In genomic region chr9:94219116-94219515, GRCm38 (mm10) we compare ENCODE assay signal across 11 mouse cellular contexts.
DNase-seq lines count a peak whose midpoint lies in the region; ATAC-seq and TF ChIP-seq lines count a peak whose summit lies in the region.
"Had no signal": no experiment of that assay in that cellular context is flagged by ENCODE, and none has a peak within 500 bp of the region (broad histone marks: within the 10 kb centered on the region; RNA-seq: fewer than 3 reads in every experiment).

No protein-coding gene starts in this region.

- peak; percentile 22 for DNase-seq in cerebellum, adult 9-11 months
- DNase-seq in cerebellum, adult 8-10 months, result no peak
- DNase-seq in kidney, postnatal 14 days, result peak; percentile 8
- DNase-seq in ZHBTc4 (ENCODE audit: low read depth, low spot score), result peak; percentile 3
- DNase-seq in lung, embryonic 14.5 days, result peak; percentile 31
- DNase-seq in testis, postnatal 10 days (ENCODE audit: low spot score), result no peak
- no peak for DNase-seq in limb, embryonic 10.5 days (ENCODE audit: low spot score)
- DNase-seq: right cerebral cortex, postnatal 25 days had no signal

- TF ChIP-seq CTCF in lung, embryonic 14.5 days (IDR thresholded peaks at IDR 0.05; ENCODE audit: low read depth), result peak; percentile 37

- no peaks in the 10 kb centered on the region for H3K9me3 ChIP-seq in kidney, embryonic 14.5 days (ENCODE audit: control insufficient read depth, low read length)
- H3K9me3 ChIP-seq in lung, embryonic 14.5 days (ENCODE audit: low read depth, low read length), result no peaks in the 10 kb centered on the region
- no peaks in the 10 kb centered on the region for H3K9me3 ChIP-seq in limb, embryonic 10.5 days (replicated peaks)
- H3K9me3 ChIP-seq: lung, embryonic 15.5 days had no signal

- ATAC-seq in kidney, embryonic 14.5 days (ENCODE audit: low FRiP score, low TSS enrichment), result no peak
- no peak for ATAC-seq in lung, embryonic 14.5 days (ENCODE audit: insufficient read depth)

- H3K9ac ChIP-seq in kidney, embryonic 14.5 days (ENCODE audit: low read depth, low read length), result no peak overlapping the region
- H3K9ac ChIP-seq in lung, embryonic 14.5 days, result no peak overlapping the region
- H3K9ac ChIP-seq: lung, embryonic 15.5 days had no signal

- no peaks in the 10 kb centered on the region for H3K36me3 ChIP-seq in kidney, embryonic 14.5 days (ENCODE audit: control insufficient read depth, insufficient read depth, low read length)
- H3K36me3 ChIP-seq in lung, embryonic 14.5 days (ENCODE audit: insufficient read depth), result no peaks in the 10 kb centered on the region
- H3K36me3 ChIP-seq in limb, embryonic 10.5 days, result no peaks in the 10 kb centered on the region
- H3K36me3 ChIP-seq: lung, embryonic 15.5 days had no signal

- H3K4me1 ChIP-seq in kidney, embryonic 14.5 days (ENCODE audit: control insufficient read depth, insufficient read depth, low read length), result no peaks in the 10 kb centered on the region
- no peaks in the 10 kb centered on the region; the same call in 1 of the 2 replicates for H3K4me1 ChIP-seq in lung, embryonic 14.5 days (ENCODE audit: insufficient read depth)
- H3K4me1 ChIP-seq in limb, embryonic 10.5 days, result 0 out of 2 replicates have a peak, but pooled peaks cover 3% of the 10 kb centered on the region
- H3K4me1 ChIP-seq: lung, embryonic 15.5 days had no signal

- no peak overlapping the region for H3K4me3 ChIP-seq in kidney, embryonic 14.5 days (ENCODE audit: low read length)
- H3K4me3 ChIP-seq in lung, embryonic 14.5 days (ENCODE audit: low read depth, low read length), result no peak overlapping the region
- no peak overlapping the region for H3K4me3 ChIP-seq in limb, embryonic 10.5 days
- H3K4me3 ChIP-seq: lung, embryonic 15.5 days had no signal

- no peak overlapping the region for H3K27ac ChIP-seq in kidney, embryonic 14.5 days (ENCODE audit: low read depth, low read length)
- H3K27ac ChIP-seq in lung, embryonic 14.5 days (ENCODE audit: low read depth), result no peak overlapping the region
- H3K27ac ChIP-seq in limb, embryonic 10.5 days, result no peak overlapping the region
- H3K27ac ChIP-seq: lung, embryonic 15.5 days had no signal

- WGBS in kidney, embryonic 14.5 days, result 83% methylated on average over 2 of the region's 2 CpGs
- WGBS in lung, embryonic 14.5 days, result 52% methylated on average over 2 of the region's 2 CpGs
- 77% methylated on average over 2 of the region's 2 CpGs for WGBS in limb, embryonic 10.5 days

- H3K4me2 ChIP-seq in kidney, embryonic 14.5 days (replicated peaks; ENCODE audit: low read depth, low read length), result no peak overlapping the region
- H3K4me2 ChIP-seq in lung, embryonic 14.5 days, result no peak overlapping the region
- H3K4me2 ChIP-seq: heart, embryonic 11.5 days; lung, embryonic 15.5 days had no signal

- H3K27me3 ChIP-seq in kidney, embryonic 14.5 days (ENCODE audit: control insufficient read depth, insufficient read depth, low read length), result no peaks in the 10 kb centered on the region
- H3K27me3 ChIP-seq in lung, embryonic 14.5 days (ENCODE audit: insufficient read depth, low read length), result no peaks in the 10 kb centered on the region
- H3K27me3 ChIP-seq in limb, embryonic 10.5 days (ENCODE audit: low read depth, poor library complexity, severe bottlenecking), result no peaks in the 10 kb centered on the region
- H3K27me3 ChIP-seq: lung, embryonic 15.5 days had no signal

Comparison
In these comparisons a context has a peak if more than half of its experiments do, and no peak if none do; other contexts are left out.
1. DNase-seq: peak in cerebellum, adult 9-11 months (single experiment), kidney, postnatal 14 days (single experiment), ZHBTc4 (single experiment) and lung, embryonic 14.5 days (single experiment); none in cerebellum, adult 8-10 months (single experiment), testis, postnatal 10 days (single experiment) and limb, embryonic 10.5 days (single experiment).